In genomic region chr13:74639712-74640522, GRCm38 (mm10) we compare ENCODE assay signal across 8 mouse cellular contexts. TPM values are rescaled to one million over a fixed set of nuclear protein-coding genes. Genes with fewer than 3 reads are reported as not detected.
DNase-seq lines count a peak whose midpoint lies in the region; ATAC-seq and TF ChIP-seq lines count a peak whose summit lies in the region.

No protein-coding gene starts in this region.

- in situ Hi-C loops in CH12.LX (cut with MboI; ENCODE audit: low pct_ligation_motif_present, low pct_unique_long_range_greater_than_20kb, low sequenced_read_pairs): loop anchor here (5.0 to 25.0 kb wide), 2 partner anchors 217 to 547 kb away; no protein-coding TSS in a partner anchor

- peak overlapping the region; percentile 91 to 98 (median 93) for H3K4me3 ChIP-seq in CH12.LX (replicated peaks in 1 of 3; ENCODE audit: low read depth in 2 of 3, low read length in 2 of 3, poor library complexity in 1 of 3)
- peak overlapping the region; percentile 64 for H3K4me3 ChIP-seq in forebrain, embryonic 11.5 days (ENCODE audit: low read depth, low read length)
- peak overlapping the region; percentile 78 for H3K4me3 ChIP-seq in heart, embryonic 15.5 days
- H3K4me3 ChIP-seq in liver, embryonic 13.5 days (replicated peaks): peak overlapping the region; percentile 96
- H3K4me3 ChIP-seq in stomach, embryonic 14.5 days (ENCODE audit: low read depth, low read length): peak overlapping the region; percentile 65

- no peak for TF ChIP-seq EP300 in CH12.LX (IDR thresholded peaks at IDR 0.05; ENCODE audit: low read length)

- no peaks in the 10 kb centered on the region for H3K79me2 ChIP-seq in CH12.LX (replicated peaks; ENCODE audit: control insufficient read depth, extremely low read depth, insufficient read depth, poor library complexity, severe bottlenecking)

- WGBS in forebrain, embryonic 11.5 days: under 1% methylated on average over 45 of the region's 49 CpGs
- 0% methylated on average over 47 of the region's 49 CpGs for WGBS in heart, embryonic 15.5 days
- 2% methylated on average over 46 of the region's 49 CpGs for WGBS in liver, embryonic 13.5 days (ENCODE audit: insufficient replicate concordance)
- under 1% methylated on average over 44 of the region's 49 CpGs for WGBS in stomach, embryonic 14.5 days

- peak overlapping the region; percentile 93 for H3K9ac ChIP-seq in CH12.LX (ENCODE audit: insufficient read depth, low read depth)
- peak overlapping the region; percentile 93 for H3K9ac ChIP-seq in forebrain, embryonic 11.5 days (ENCODE audit: low read length)
- peak overlapping the region; percentile 85 for H3K9ac ChIP-seq in heart, embryonic 15.5 days
- peak overlapping the region; percentile 93 for H3K9ac ChIP-seq in liver, embryonic 13.5 days
- H3K9ac ChIP-seq in stomach, embryonic 14.5 days (replicated peaks; ENCODE audit: low read depth, low read length): peak overlapping the region; percentile 79

- peak overlapping the region; percentile 67 for H3K27ac ChIP-seq in CH12.LX (ENCODE audit: insufficient read depth, low read depth)
- peak overlapping the region; percentile 60; the same call in 1 of the 2 replicates for H3K27ac ChIP-seq in forebrain, embryonic 11.5 days (ENCODE audit: low read depth, low read length)
- H3K27ac ChIP-seq in heart, embryonic 15.5 days: peak overlapping the region; percentile 95
- H3K27ac ChIP-seq in liver, embryonic 13.5 days: peak overlapping the region; percentile 92
- peak overlapping the region; percentile 94 for H3K27ac ChIP-seq in stomach, embryonic 14.5 days (ENCODE audit: low read length)

- DNase-seq in CH12.LX (ENCODE audit: extremely low read depth): peak; percentile 72
- DNase-seq in c-Kit-positive CD71-positive TER-119-negative erythroid progenitor cells, embryonic 14.5 days (ENCODE audit: low read depth): peak; percentile 66
- peak; percentile 87 for DNase-seq in forebrain, embryonic 11.5 days (ENCODE audit: low spot score)
- DNase-seq in kidney, postnatal 25 days: peak; percentile 86 to 93
- DNase-seq in liver, embryonic 13.5 days: peak; percentile 64
- DNase-seq in natural killer cell, adult 2 months (ENCODE audit: low spot score in 2 of 2): peak; percentile 82 to 83

- TF ChIP-seq RAD21 in CH12.LX (IDR thresholded peaks at IDR 0.05; ENCODE audit: low read depth, low read length): no peak

- dilution Hi-C loops in CH12.LX (cut with MboI; ENCODE audit: extremely low pct_ligation_motif_present, extremely low pct_unique_long_range_greater_than_20kb, low sequenced_read_pairs): no loop called here

- peaks cover 0 to 16% of the 10 kb centered on the region in 2 experiments; a peak in 2 of 4 replicates for H3K4me1 ChIP-seq in CH12.LX (ENCODE audit: control insufficient read depth in 1 of 2, insufficient read depth in 2 of 2)
- H3K4me1 ChIP-seq in forebrain, embryonic 11.5 days (replicated peaks; ENCODE audit: control insufficient read depth, insufficient read depth, low read length): no peaks in the 10 kb centered on the region; the same call in 1 of the 2 replicates
- H3K4me1 ChIP-seq in heart, embryonic 15.5 days (replicated peaks): no peaks in the 10 kb centered on the region
- H3K4me1 ChIP-seq in liver, embryonic 13.5 days (replicated peaks): peaks cover 5% of the 10 kb centered on the region; the same call in 1 of the 2 replicates
- H3K4me1 ChIP-seq in stomach, embryonic 14.5 days (ENCODE audit: control insufficient read depth, insufficient read depth, low read length): no peaks in the 10 kb centered on the region

- peaks cover 0 to 14% of the 10 kb centered on the region in 2 experiments for H3K36me3 ChIP-seq in CH12.LX (replicated peaks in 1 of 2; ENCODE audit: control insufficient read depth in 1 of 2, insufficient read depth in 1 of 2, low read length in 1 of 2)
- H3K36me3 ChIP-seq in forebrain, embryonic 11.5 days (ENCODE audit: control insufficient read depth, insufficient read depth, low read length): no peaks in the 10 kb centered on the region
- H3K36me3 ChIP-seq in heart, embryonic 15.5 days: no peaks in the 10 kb centered on the region
- H3K36me3 ChIP-seq in liver, embryonic 13.5 days: no peaks in the 10 kb centered on the region
- H3K36me3 ChIP-seq in stomach, embryonic 14.5 days (ENCODE audit: control insufficient read depth, insufficient read depth, low read length): no peaks in the 10 kb centered on the region

- no peaks in the 10 kb centered on the region for H3K9me3 ChIP-seq in CH12.LX (replicated peaks; ENCODE audit: low read length)
- no peaks in the 10 kb centered on the region for H3K9me3 ChIP-seq in forebrain, embryonic 11.5 days (ENCODE audit: control insufficient read depth, low read length)
- H3K9me3 ChIP-seq in heart, embryonic 15.5 days (replicated peaks): no peaks in the 10 kb centered on the region
- H3K9me3 ChIP-seq in liver, embryonic 13.5 days (replicated peaks): no peaks in the 10 kb centered on the region
- no peaks in the 10 kb centered on the region for H3K9me3 ChIP-seq in stomach, embryonic 14.5 days (ENCODE audit: control insufficient read depth, low read depth, low read length)

- no peaks in the 10 kb centered on the region for H3K27me3 ChIP-seq in CH12.LX (replicated peaks)
- no peaks in the 10 kb centered on the region for H3K27me3 ChIP-seq in forebrain, embryonic 11.5 days (ENCODE audit: control insufficient read depth, insufficient read depth, low read length)
- H3K27me3 ChIP-seq in heart, embryonic 15.5 days: no peaks in the 10 kb centered on the region
- no peaks in the 10 kb centered on the region for H3K27me3 ChIP-seq in liver, embryonic 13.5 days
- H3K27me3 ChIP-seq in stomach, embryonic 14.5 days (ENCODE audit: control insufficient read depth, insufficient read depth, low read length): no peaks in the 10 kb centered on the region

- peak; percentile 55; the same call in 1 of the 2 replicates for TF ChIP-seq POLR2A in CH12.LX (IDR thresholded peaks at IDR 0.05; ENCODE audit: low read depth, low read length)

- TF ChIP-seq CTCF in CH12.LX (conservative IDR thresholded peaks at IDR 0.05 in 1 of 2, IDR thresholded peaks at IDR 0.05 in 1 of 2; ENCODE audit: low read depth in 2 of 2, low read length in 2 of 2): no peak

- ATAC-seq in forebrain, embryonic 11.5 days (replicated peaks; ENCODE audit: low FRiP score): peak; percentile 90
- ATAC-seq in heart, embryonic 15.5 days (replicated peaks; ENCODE audit: insufficient number of reproducible peaks, insufficient read depth, low FRiP score, low read depth): peak; percentile 84
- ATAC-seq in liver, embryonic 13.5 days (ENCODE audit: low read depth): peak; percentile 80
- ATAC-seq in stomach, embryonic 14.5 days (ENCODE audit: insufficient number of reproducible peaks, insufficient read depth, low FRiP score, low read depth): peak; percentile 87

- peak overlapping the region; percentile 95 for H3K4me2 ChIP-seq in CH12.LX (ENCODE audit: insufficient read depth, low read depth, poor library complexity, severe bottlenecking)
- H3K4me2 ChIP-seq in forebrain, embryonic 11.5 days (ENCODE audit: low read depth, low read length, severe bottlenecking): peak overlapping the region; percentile 64
- H3K4me2 ChIP-seq in heart, embryonic 15.5 days: peak overlapping the region; percentile 79
- H3K4me2 ChIP-seq in liver, embryonic 13.5 days: peak overlapping the region; percentile 90
- peak overlapping the region; percentile 90 for H3K4me2 ChIP-seq in stomach, embryonic 14.5 days (replicated peaks; ENCODE audit: low read depth, low read length)

TF ChIP-seq in CH12.LX, 34 proteins besides CTCF, POLR2A, EP300 and RAD21 (continues in another document):
- TF ChIP-seq PAX5 (IDR thresholded peaks at IDR 0.05; ENCODE audit: low read length) (no peak), CHD2 (IDR thresholded peaks at IDR 0.05; ENCODE audit: low read length) (no peak), SIN3A (IDR thresholded peaks at IDR 0.05; ENCODE audit: low read length) (peak; percentile 12), NELFE (IDR thresholded peaks at IDR 0.05; ENCODE audit: low read depth, low read length) (peak; percentile 47; the same call in 1 of the 2 replicates), RCOR1 (conservative IDR thresholded peaks at IDR 0.05; ENCODE audit: low read depth, low read length) (no peak), MYC (IDR thresholded peaks at IDR 0.05; ENCODE audit: low read depth, low read length) (peak; percentile 86), MAFK (IDR thresholded peaks at IDR 0.05; ENCODE audit: insufficient replicate concordance, low read length) (no peak), MXI1 (IDR thresholded peaks at IDR 0.05; ENCODE audit: low read depth, low read length) (peak; percentile 94), POLR2AphosphoS2 (IDR thresholded peaks at IDR 0.05; ENCODE audit: low read depth, low read length) (no peak), USF1 (IDR thresholded peaks at IDR 0.05; ENCODE audit: low read depth, low read length) (peak; percentile 60), ZMIZ1 (IDR thresholded peaks at IDR 0.05; ENCODE audit: low read depth, low read length) (no peak), ZNF384 (IDR thresholded peaks at IDR 0.05; ENCODE audit: low read depth, low read length) (no peak), BHLHE40 (IDR thresholded peaks at IDR 0.05; ENCODE audit: low read depth, low read length) (peak; percentile 91), HCFC1 (IDR thresholded peaks at IDR 0.05; ENCODE audit: low read depth, low read length) (peak; percentile 29; the same call in 1 of the 2 replicates), ZKSCAN1 (IDR thresholded peaks at IDR 0.05; ENCODE audit: borderline replicate concordance, low read depth, low read length) (no peak), MEF2A (IDR thresholded peaks at IDR 0.05; ENCODE audit: borderline replicate concordance, low read depth, low read length) (no peak), GABPA (IDR thresholded peaks at IDR 0.05; ENCODE audit: insufficient replicate concordance, low read depth, low read length) (no peak), ZC3H11A (IDR thresholded peaks at IDR 0.05; ENCODE audit: low read depth, low read length) (no peak), MAX (IDR thresholded peaks at IDR 0.05; ENCODE audit: low read length) (peak; percentile 93), JUND (conservative IDR thresholded peaks at IDR 0.05; ENCODE audit: low read depth, low read length) (no peak), JUN (IDR thresholded peaks at IDR 0.05; ENCODE audit: insufficient read depth, low read depth, low read length) (no peak), NRF1 (IDR thresholded peaks at IDR 0.05; ENCODE audit: low read depth, low read length) (0 out of 2 replicates have a peak, but pooled peaks have one; percentile 10)

RNA-seq across cellular contexts. Expression of gene Erap1, which starts 0.5 kb away (rescaled TPM):
- total RNA-seq in CH12.LX (2012; rRNA removed) (62.3 and 65.9 TPM in 2 replicates), CH12.LX (2014; rRNA removed) (75.2 and 82.5 TPM in 2 replicates)
- polyA plus RNA-seq in CH12.LX (2012; ENCODE audit: insufficient read length, low read depth): 114 and 122 TPM in 2 replicates
- polyA plus RNA-seq in forebrain, embryonic 11.5 days (2014; fragmentation: Nextera tagmentation; extraction: Ambion mirVana): 2.9 and 4.7 TPM in 2 replicates
- 15.1 and 17.7 TPM in 2 replicates for polyA plus RNA-seq in heart, embryonic 15.5 days (2015; fragmentation: Nextera tagmentation; extraction: Ambion mirVana)
- 11.2 and 14.5 TPM in 2 replicates for polyA plus RNA-seq in liver, embryonic 13.5 days (2015; fragmentation: Nextera tagmentation; extraction: Ambion mirVana)
- 26.6 and 27.1 TPM in 2 replicates for polyA plus RNA-seq in stomach, embryonic 14.5 days (2014; fragmentation: Nextera tagmentation; extraction: Ambion mirVana)

Comparison
In these comparisons a context has a peak if more than half of its experiments do, and no peak if none do; other contexts are left out.
1. Peak in every context shown above with its lines: DNase-seq, ATAC-seq, H3K4me3 ChIP-seq and H3K27ac ChIP-seq.